Comparison of ENCODE assay signal across 16 mouse cellular contexts in the genomic region with DNA sequence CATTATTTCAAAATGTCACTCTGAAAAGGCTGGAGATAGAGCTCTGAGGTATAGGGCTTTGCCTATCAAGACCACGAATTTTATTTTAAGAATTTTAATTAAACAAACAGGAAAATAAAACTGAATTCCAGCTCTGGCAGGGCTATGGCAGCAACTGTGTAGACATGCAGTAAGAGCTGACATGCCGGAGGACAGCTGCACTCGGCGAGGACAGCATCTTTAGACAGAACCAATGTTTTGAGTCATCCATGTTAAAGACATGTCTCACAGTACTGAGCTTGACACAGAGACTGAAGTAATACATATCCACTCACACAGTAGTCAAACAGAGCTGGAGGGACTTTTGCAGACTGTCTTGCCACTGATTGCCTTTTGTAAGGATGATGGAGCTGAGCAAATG. TPM values are rescaled to one million over a fixed set of nuclear protein-coding genes. Genes with fewer than 3 reads are reported as not detected.
A peak's percentile ranks its signal among the peaks of the same experiment; 100 is the strongest.
DNase-seq lines count a peak whose midpoint lies in the region; ATAC-seq and TF ChIP-seq lines count a peak whose summit lies in the region.
"Had no signal": no experiment of that assay in that cellular context is flagged by ENCODE, and none has a peak within 500 bp of the region (broad histone marks: within the 10 kb centered on the region; RNA-seq: fewer than 3 reads in every experiment).

No protein-coding gene starts in this region.

- DNase-seq in forebrain, embryonic 14.5 days (ENCODE audit: low spot score), result no peak
- DNase-seq in lung, postnatal 0 days (ENCODE audit: low spot score), result no peak
- DNase-seq in lung, adult 2 months, result no peak
- DNase-seq in testis, postnatal 14 days (ENCODE audit: low spot score), result no peak
- no peak for DNase-seq in cerebellum, adult 18-20 months
- DNase-seq: adrenal gland, postnatal 25 days; heart, postnatal 10 days; liver, embryonic 13.5 days; right cerebral cortex, postnatal 25 days had no signal

- peak overlapping the region; percentile 52 for H3K27ac ChIP-seq in forebrain, embryonic 14.5 days (ENCODE audit: low read depth, low read length)
- H3K27ac ChIP-seq in forebrain, embryonic 12.5 days, result no peak overlapping the region
- peak overlapping the region; percentile 51; the same call in 1 of the 2 replicates for H3K27ac ChIP-seq in lung, postnatal 0 days (ENCODE audit: low read length)
- H3K27ac ChIP-seq in hindbrain, embryonic 16.5 days (ENCODE audit: low read depth, low read length), result peak overlapping the region; percentile 66
- H3K27ac ChIP-seq in neural tube, embryonic 14.5 days (ENCODE audit: low read depth, low read length), result peak overlapping the region; percentile 29; the same call in 1 of the 2 replicates
- H3K27ac ChIP-seq: liver, embryonic 13.5 days; lung, embryonic 15.5 days; macrophage; neural tube, embryonic 12.5 days had no signal

- ATAC-seq in forebrain, embryonic 14.5 days, result no peak
- no peak for ATAC-seq in forebrain, embryonic 12.5 days (ENCODE audit: low FRiP score)
- ATAC-seq in lung, postnatal 0 days, result no peak
- ATAC-seq in hindbrain, embryonic 16.5 days, result no peak; the same call in 1 of the 2 replicates
- ATAC-seq in neural tube, embryonic 14.5 days (ENCODE audit: low read depth), result 0 out of 2 replicates have a peak, but pooled peaks have one; percentile 16

- H3K4me3 ChIP-seq in forebrain, embryonic 14.5 days (ENCODE audit: low read depth, low read length), result no peak overlapping the region
- no peak overlapping the region for H3K4me3 ChIP-seq in forebrain, embryonic 12.5 days (replicated peaks)
- H3K4me3 ChIP-seq in lung, postnatal 0 days (ENCODE audit: low read depth, low read length), result no peak overlapping the region
- no peak overlapping the region for H3K4me3 ChIP-seq in lung, adult 2 months (replicated peaks; ENCODE audit: extremely low read depth, low read depth, low read length)
- no peak overlapping the region for H3K4me3 ChIP-seq in hindbrain, embryonic 16.5 days (ENCODE audit: low read length)
- H3K4me3 ChIP-seq in neural tube, embryonic 14.5 days (ENCODE audit: low read depth, low read length), result no peak overlapping the region
- H3K4me3 ChIP-seq: liver, embryonic 13.5 days; lung, embryonic 15.5 days; neural tube, embryonic 12.5 days had no signal

- TF ChIP-seq EP300 in lung, postnatal 0 days (IDR thresholded peaks at IDR 0.05), result no peak

- 82% methylated on average over 4 of the region's 4 CpGs for WGBS in forebrain, embryonic 14.5 days
- 94% methylated on average over 4 of the region's 4 CpGs for WGBS in forebrain, embryonic 12.5 days
- 75% methylated on average over 4 of the region's 4 CpGs for WGBS in lung, postnatal 0 days
- 63% methylated on average over 4 of the region's 4 CpGs for WGBS in lung, adult 2 months
- 84% methylated on average over 4 of the region's 4 CpGs for WGBS in hindbrain, embryonic 16.5 days
- 88% methylated on average over 4 of the region's 4 CpGs for WGBS in neural tube, embryonic 14.5 days

- no peak for TF ChIP-seq POLR2A in lung, adult 2 months (IDR thresholded peaks at IDR 0.05; ENCODE audit: borderline replicate concordance, extremely low read depth, low read depth, low read length)

- H3K4me2 ChIP-seq in forebrain, embryonic 14.5 days (ENCODE audit: low read length), result no peak overlapping the region
- no peak overlapping the region for H3K4me2 ChIP-seq in forebrain, embryonic 12.5 days
- H3K4me2 ChIP-seq in lung, postnatal 0 days (replicated peaks; ENCODE audit: low read depth, low read length), result no peak overlapping the region
- H3K4me2 ChIP-seq in hindbrain, embryonic 16.5 days (ENCODE audit: low read length), result no peak overlapping the region
- H3K4me2 ChIP-seq in neural tube, embryonic 14.5 days (ENCODE audit: low read depth, low read length), result no peak overlapping the region
- H3K4me2 ChIP-seq: heart, embryonic 11.5 days; liver, embryonic 13.5 days; lung, embryonic 15.5 days; neural tube, embryonic 12.5 days had no signal

- H3K27me3 ChIP-seq in forebrain, embryonic 14.5 days (replicated peaks; ENCODE audit: control insufficient read depth, insufficient read depth, low read length), result no peaks in the 10 kb centered on the region
- H3K27me3 ChIP-seq in forebrain, embryonic 12.5 days, result no peaks in the 10 kb centered on the region
- no peaks in the 10 kb centered on the region for H3K27me3 ChIP-seq in lung, postnatal 0 days (replicated peaks; ENCODE audit: insufficient read depth, low read length)
- no peaks in the 10 kb centered on the region for H3K27me3 ChIP-seq in hindbrain, embryonic 16.5 days (replicated peaks; ENCODE audit: control insufficient read depth, insufficient read depth, low read length)
- no peaks in the 10 kb centered on the region for H3K27me3 ChIP-seq in neural tube, embryonic 14.5 days (ENCODE audit: control insufficient read depth, insufficient read depth, low read length)
- H3K27me3 ChIP-seq: liver, embryonic 13.5 days; lung, embryonic 15.5 days; neural tube, embryonic 12.5 days had no signal

- H3K4me1 ChIP-seq in forebrain, embryonic 14.5 days (ENCODE audit: control insufficient read depth, insufficient read depth, low read length), result peaks cover 13% of the 10 kb centered on the region
- peaks cover 11% of the 10 kb centered on the region; the same call in 1 of the 2 replicates for H3K4me1 ChIP-seq in forebrain, embryonic 12.5 days
- H3K4me1 ChIP-seq in lung, postnatal 0 days (ENCODE audit: insufficient read depth, low read depth, low read length), result peaks cover 7% of the 10 kb centered on the region; the same call in 1 of the 2 replicates
- H3K4me1 ChIP-seq in lung, adult 2 months (ENCODE audit: control insufficient read depth, insufficient read depth, low read length), result 0 out of 2 replicates have a peak, but pooled peaks cover 2% of the 10 kb centered on the region
- peaks cover 7% of the 10 kb centered on the region for H3K4me1 ChIP-seq in hindbrain, embryonic 16.5 days (ENCODE audit: control insufficient read depth, insufficient read depth, low read depth, low read length)
- peaks cover 3% of the 10 kb centered on the region; the same call in 1 of the 2 replicates for H3K4me1 ChIP-seq in neural tube, embryonic 14.5 days (ENCODE audit: control insufficient read depth, insufficient read depth, low read length)
- H3K4me1 ChIP-seq: neural tube, embryonic 12.5 days had no signal

- TF ChIP-seq CTCF in lung, postnatal 0 days (IDR thresholded peaks at IDR 0.05), result no peak
- no peak for TF ChIP-seq CTCF in lung, adult 2 months (IDR thresholded peaks at IDR 0.05; ENCODE audit: insufficient read depth, low read length)

- no peaks in the 10 kb centered on the region for H3K9me3 ChIP-seq in forebrain, embryonic 14.5 days (replicated peaks; ENCODE audit: control insufficient read depth, low read length)
- H3K9me3 ChIP-seq in forebrain, embryonic 12.5 days, result no peaks in the 10 kb centered on the region
- H3K9me3 ChIP-seq in lung, postnatal 0 days (ENCODE audit: low read length), result no peaks in the 10 kb centered on the region
- no peaks in the 10 kb centered on the region for H3K9me3 ChIP-seq in hindbrain, embryonic 16.5 days (ENCODE audit: control insufficient read depth, low read length)
- H3K9me3 ChIP-seq in neural tube, embryonic 14.5 days (ENCODE audit: control insufficient read depth, low read length), result no peaks in the 10 kb centered on the region
- H3K9me3 ChIP-seq: liver, embryonic 13.5 days; lung, embryonic 15.5 days; neural tube, embryonic 12.5 days had no signal

- H3K36me3 ChIP-seq in forebrain, embryonic 14.5 days (ENCODE audit: control insufficient read depth, insufficient read depth, low read length), result peaks cover 3% of the 10 kb centered on the region; the same call in 1 of the 2 replicates
- H3K36me3 ChIP-seq in forebrain, embryonic 12.5 days (replicated peaks), result no peaks in the 10 kb centered on the region
- H3K36me3 ChIP-seq in lung, postnatal 0 days (ENCODE audit: insufficient read depth, low read length), result no peaks in the 10 kb centered on the region; the same call in 1 of the 2 replicates
- H3K36me3 ChIP-seq in hindbrain, embryonic 16.5 days (ENCODE audit: control insufficient read depth, insufficient read depth, low read length), result no peaks in the 10 kb centered on the region
- H3K36me3 ChIP-seq in neural tube, embryonic 14.5 days (ENCODE audit: control insufficient read depth, insufficient read depth, low read length), result no peaks in the 10 kb centered on the region
- H3K36me3 ChIP-seq: lung, embryonic 15.5 days; neural tube, embryonic 12.5 days had no signal

- no peak overlapping the region for H3K9ac ChIP-seq in forebrain, embryonic 14.5 days (ENCODE audit: low read length)
- H3K9ac ChIP-seq in forebrain, embryonic 12.5 days, result no peak overlapping the region
- no peak overlapping the region for H3K9ac ChIP-seq in lung, postnatal 0 days (replicated peaks; ENCODE audit: low read depth)
- H3K9ac ChIP-seq in hindbrain, embryonic 16.5 days (ENCODE audit: low read depth, low read length), result no peak overlapping the region
- H3K9ac ChIP-seq in neural tube, embryonic 14.5 days (replicated peaks; ENCODE audit: low read depth, low read length), result no peak overlapping the region
- H3K9ac ChIP-seq: liver, embryonic 13.5 days; lung, embryonic 15.5 days; neural tube, embryonic 12.5 days had no signal

RNA-seq across cellular contexts. Expression of gene Cacybp, which starts 47.9 kb away (rescaled TPM):
- polyA plus RNA-seq in forebrain, embryonic 14.5 days (2014; fragmentation: Nextera tagmentation; extraction: Ambion mirVana), result 325 and 340 TPM in 2 replicates
- 296 and 305 TPM in 2 replicates for polyA plus RNA-seq in forebrain, embryonic 12.5 days (2016; fragmentation: Nextera tagmentation; extraction: Ambion mirVana)
- polyA plus RNA-seq in lung, postnatal 0 days (2015; fragmentation: Nextera tagmentation; extraction: Ambion mirVana), result 82.5 and 102 TPM in 2 replicates
- 4.9 and 5.7 TPM in 2 replicates for polyA plus RNA-seq in lung, adult 2 months (2012; rRNA removed)
- 263 and 294 TPM in 2 replicates for polyA plus RNA-seq in hindbrain, embryonic 16.5 days (2015; fragmentation: Nextera tagmentation; extraction: Ambion mirVana)
- 248 and 280 TPM in 2 replicates for polyA plus RNA-seq in neural tube, embryonic 14.5 days (2014; fragmentation: Nextera tagmentation; extraction: Ambion mirVana)

Comparison
In these comparisons a context has a peak if more than half of its experiments do, and no peak if none do; other contexts are left out.
1. RNA of gene Cacybp, which starts 47.9 kb away (polyA plus RNA-seq): 325 to 340 TPM in forebrain, embryonic 14.5 days, 296 to 305 TPM in forebrain, embryonic 12.5 days, 263 to 294 TPM in hindbrain, embryonic 16.5 days, 248 to 280 TPM in neural tube, embryonic 14.5 days and 82.5 to 102 TPM in lung, postnatal 0 days; 4.9 to 5.7 TPM in lung, adult 2 months; every median in the first group is over 10 times any median in the second.